In the genomic region with DNA sequence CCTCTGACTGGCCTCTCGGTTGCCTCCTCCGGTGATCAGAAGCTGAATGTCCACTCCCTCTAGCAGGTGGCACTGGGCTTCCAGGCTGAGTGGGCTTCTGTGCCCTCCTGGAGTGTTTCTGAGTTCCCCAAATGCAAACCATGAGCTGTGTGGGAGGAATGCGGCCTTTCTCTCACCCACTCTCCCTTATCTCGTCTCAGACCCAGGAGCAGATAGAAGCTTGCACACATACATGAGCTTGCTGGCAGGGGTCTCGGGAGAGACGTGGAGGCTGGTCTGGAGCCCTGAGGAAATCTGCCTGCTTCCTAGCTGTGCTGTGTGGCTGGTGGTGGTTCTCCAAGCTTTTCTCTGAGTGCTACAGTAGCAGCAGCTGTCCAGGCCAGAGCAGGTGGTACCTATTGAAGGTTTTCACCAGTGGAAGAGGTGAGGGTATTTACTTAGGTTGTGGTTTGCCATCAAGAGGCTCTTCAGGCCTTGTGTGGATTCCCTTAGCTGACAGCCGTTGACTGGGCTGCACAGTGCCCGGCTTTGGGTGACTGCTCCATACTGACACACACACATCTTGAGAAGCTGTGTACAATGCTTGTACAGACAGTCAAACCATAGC, we compare ENCODE assay signal across 12 mouse cellular contexts. TPM values are rescaled to one million over a fixed set of nuclear protein-coding genes. Genes with fewer than 3 reads are reported as not detected.
A peak's percentile ranks its signal among the peaks of the same experiment; 100 is the strongest.
DNase-seq lines count a peak whose midpoint lies in the region; ATAC-seq and TF ChIP-seq lines count a peak whose summit lies in the region.
"Had no signal": no experiment of that assay in that cellular context is flagged by ENCODE, and none has a peak within 500 bp of the region (broad histone marks: within the 10 kb centered on the region; RNA-seq: fewer than 3 reads in every experiment).

No protein-coding gene starts in this region.

- TF ChIP-seq POLR2A in heart, adult 2 months (IDR thresholded peaks at IDR 0.05; ENCODE audit: insufficient read depth, low read depth, low read length), result no peak

- no peak for TF ChIP-seq CTCF in heart, adult 2 months (IDR thresholded peaks at IDR 0.05)

- H3K79me2 ChIP-seq in heart, adult 2 months (replicated peaks; ENCODE audit: control insufficient read depth, insufficient read depth, low read length), result no peaks in the 10 kb centered on the region

- no peak for TF ChIP-seq EP300 in heart, adult 2 months (IDR thresholded peaks at IDR 0.05; ENCODE audit: insufficient read depth, low read depth, low read length)

- H3K27ac ChIP-seq in heart, embryonic 13.5 days (replicated peaks), result peak overlapping the region; percentile 58; the same call in 1 of the 2 replicates
- no peak overlapping the region for H3K27ac ChIP-seq in heart, adult 2 months
- H3K27ac ChIP-seq in neural tube, embryonic 11.5 days (ENCODE audit: low read depth, low read length), result no peak overlapping the region
- H3K27ac ChIP-seq in neural tube, embryonic 15.5 days (replicated peaks), result no peak overlapping the region
- H3K27ac ChIP-seq in liver, embryonic 12.5 days, result peak overlapping the region; percentile 83
- H3K27ac ChIP-seq: macrophage had no signal

- H3K4me3 ChIP-seq in heart, embryonic 13.5 days, result peak overlapping the region; percentile 60
- H3K4me3 ChIP-seq in heart, adult 2 months, result no peak overlapping the region
- no peak overlapping the region for H3K4me3 ChIP-seq in neural tube, embryonic 11.5 days (ENCODE audit: low read depth, low read length)
- no peak overlapping the region for H3K4me3 ChIP-seq in neural tube, embryonic 15.5 days (replicated peaks)
- peak overlapping the region; percentile 70 for H3K4me3 ChIP-seq in liver, embryonic 12.5 days

- DNase-seq in heart, adult 2 months, result no peak
- DNase-seq in neural tube, embryonic 11.5 days (ENCODE audit: low spot score), result no peak
- DNase-seq in thymus, postnatal 14 days, result no peak
- no peak for DNase-seq in left cerebral cortex, adult 8-10 months (ENCODE audit: low spot score in 2 of 2)
- no peak for DNase-seq in ovary, postnatal 14 days (ENCODE audit: low spot score)
- DNase-seq: gastrocnemius, postnatal 36 days; kidney, postnatal 25 days had no signal

- peaks cover 66% of the 10 kb centered on the region for H3K4me1 ChIP-seq in heart, embryonic 13.5 days
- peaks cover 3% of the 10 kb centered on the region for H3K4me1 ChIP-seq in heart, adult 2 months (ENCODE audit: control insufficient read depth, insufficient read depth, low read length)
- 0 out of 2 replicates have a peak, but pooled peaks cover 4% of the 10 kb centered on the region for H3K4me1 ChIP-seq in neural tube, embryonic 11.5 days (ENCODE audit: control insufficient read depth, insufficient read depth, low read length)
- peaks cover 10% of the 10 kb centered on the region for H3K4me1 ChIP-seq in neural tube, embryonic 15.5 days
- H3K4me1 ChIP-seq in liver, embryonic 12.5 days, result peaks cover 66% of the 10 kb centered on the region

- no peak for ATAC-seq in heart, embryonic 13.5 days (ENCODE audit: extremely low read depth, insufficient number of reproducible peaks, low FRiP score, low TSS enrichment)
- ATAC-seq in neural tube, embryonic 11.5 days (ENCODE audit: insufficient read depth, low FRiP score, low TSS enrichment), result no peak
- no peak for ATAC-seq in neural tube, embryonic 15.5 days (ENCODE audit: low FRiP score)
- no peak for ATAC-seq in liver, embryonic 12.5 days
- ATAC-seq: activated CD4-positive, CD25-positive, alpha-beta regulatory T cell, adult 4 months had no signal

- H3K4me2 ChIP-seq in heart, embryonic 13.5 days, result peak overlapping the region; percentile 83
- peak overlapping the region; percentile 52; the same call in 1 of the 2 replicates for H3K4me2 ChIP-seq in neural tube, embryonic 11.5 days (ENCODE audit: low read depth)
- no peak overlapping the region for H3K4me2 ChIP-seq in neural tube, embryonic 15.5 days
- H3K4me2 ChIP-seq in liver, embryonic 12.5 days, result peak overlapping the region; percentile 94

- peaks cover 39% of the 10 kb centered on the region for H3K27me3 ChIP-seq in heart, embryonic 13.5 days (replicated peaks)
- H3K27me3 ChIP-seq in heart, adult 2 months (ENCODE audit: control insufficient read depth, insufficient read depth, low read length), result peaks cover 4% of the 10 kb centered on the region; the same call in 1 of the 2 replicates
- H3K27me3 ChIP-seq in neural tube, embryonic 11.5 days (ENCODE audit: control insufficient read depth, insufficient read depth, low read length), result peaks cover 29% of the 10 kb centered on the region
- H3K27me3 ChIP-seq in neural tube, embryonic 15.5 days (replicated peaks), result peaks cover 37% of the 10 kb centered on the region
- H3K27me3 ChIP-seq in liver, embryonic 12.5 days (replicated peaks), result peaks cover 66% of the 10 kb centered on the region

- intact Hi-C loops in heart, adult 2 months (cut with DNase I), result no loop called here

- 37% methylated on average over 8 of the region's 8 CpGs for WGBS in heart, embryonic 13.5 days
- 85% methylated on average over 8 of the region's 8 CpGs for WGBS in heart, adult 2 months
- WGBS in neural tube, embryonic 11.5 days, result 64% methylated on average over 8 of the region's 8 CpGs
- WGBS in neural tube, embryonic 15.5 days, result 71% methylated on average over 8 of the region's 8 CpGs
- 44% methylated on average over 8 of the region's 8 CpGs for WGBS in liver, embryonic 12.5 days (ENCODE audit: insufficient replicate concordance)

- H3K36me3 ChIP-seq in heart, embryonic 13.5 days, result no peaks in the 10 kb centered on the region
- H3K36me3 ChIP-seq in heart, adult 2 months (ENCODE audit: control insufficient read depth, insufficient read depth, low read length), result no peaks in the 10 kb centered on the region
- no peaks in the 10 kb centered on the region for H3K36me3 ChIP-seq in neural tube, embryonic 11.5 days (ENCODE audit: control insufficient read depth, insufficient read depth, low read length)
- no peaks in the 10 kb centered on the region for H3K36me3 ChIP-seq in neural tube, embryonic 15.5 days
- H3K36me3 ChIP-seq in liver, embryonic 12.5 days, result peaks cover 16% of the 10 kb centered on the region

- peak overlapping the region; percentile 69 for H3K9ac ChIP-seq in heart, embryonic 13.5 days
- no peak overlapping the region for H3K9ac ChIP-seq in heart, adult 2 months (ENCODE audit: low read depth, low read length)
- no peak overlapping the region for H3K9ac ChIP-seq in neural tube, embryonic 11.5 days (ENCODE audit: low read length)
- H3K9ac ChIP-seq in neural tube, embryonic 15.5 days (replicated peaks), result no peak overlapping the region
- H3K9ac ChIP-seq in liver, embryonic 12.5 days, result peak overlapping the region; percentile 82

- H3K9me3 ChIP-seq in heart, embryonic 13.5 days, result no peaks in the 10 kb centered on the region
- no peaks in the 10 kb centered on the region for H3K9me3 ChIP-seq in neural tube, embryonic 11.5 days (ENCODE audit: control insufficient read depth, low read length)
- no peaks in the 10 kb centered on the region for H3K9me3 ChIP-seq in neural tube, embryonic 15.5 days (replicated peaks)
- H3K9me3 ChIP-seq in liver, embryonic 12.5 days (replicated peaks), result no peaks in the 10 kb centered on the region

RNA-seq across cellular contexts. Expression of gene Fam83g, which starts 1.3 kb away (rescaled TPM):
- polyA plus RNA-seq in heart, embryonic 13.5 days (2015; fragmentation: Nextera tagmentation; extraction: Ambion mirVana), result 1.5 and 1.6 TPM in 2 replicates
- under 1 TPM; 0.26 to 0.30 TPM for total RNA-seq in heart, adult 2 months (2021)
- 0.20 and 0.29 TPM in 2 replicates for polyA plus RNA-seq in heart, adult 2 months (2012; rRNA removed)
- polyA plus RNA-seq in neural tube, embryonic 11.5 days (2014; fragmentation: Nextera tagmentation; extraction: Ambion mirVana), result 0.49 and 0.78 TPM in 2 replicates
- polyA plus RNA-seq in neural tube, embryonic 15.5 days (2015; fragmentation: Nextera tagmentation; extraction: Ambion mirVana), result 0.27 and 1.1 TPM in 2 replicates
- 8.2 and 8.5 TPM in 2 replicates for polyA plus RNA-seq in liver, embryonic 12.5 days (2016; fragmentation: Nextera tagmentation; extraction: Ambion mirVana)
- total RNA-seq in left cerebral cortex, adult 8-10 months (2022), result under 1 TPM in 2 of 4 experiments, not detected in 2; 0.09 to 0.28 TPM
- polyA plus RNA-seq: macrophage had no signal

RNA-seq across cellular contexts. Expression of gene Grap, which starts 32.2 kb away (rescaled TPM):
- polyA plus RNA-seq in heart, embryonic 13.5 days (2015; fragmentation: Nextera tagmentation; extraction: Ambion mirVana), result 10.5 and 11.2 TPM in 2 replicates
- 10 to 100 TPM; 10.6 to 11.3 TPM for total RNA-seq in heart, adult 2 months (2021)
- polyA plus RNA-seq in heart, adult 2 months (2012; rRNA removed), result 10.5 and 11.7 TPM in 2 replicates
- 6.6 and 8.5 TPM in 2 replicates for polyA plus RNA-seq in neural tube, embryonic 11.5 days (2014; fragmentation: Nextera tagmentation; extraction: Ambion mirVana)
- 9.4 and 14.4 TPM in 2 replicates for polyA plus RNA-seq in neural tube, embryonic 15.5 days (2015; fragmentation: Nextera tagmentation; extraction: Ambion mirVana)
- polyA plus RNA-seq in liver, embryonic 12.5 days (2016; fragmentation: Nextera tagmentation; extraction: Ambion mirVana), result 6.4 and 8.8 TPM in 2 replicates
- total RNA-seq in left cerebral cortex, adult 8-10 months (2022), result 1 to 10 TPM; 3.3 to 5.2 (median 4.9) TPM

RNA-seq across cellular contexts. Expression of gene Slc5a10, which starts 35.4 kb away (rescaled TPM):
- 0.07 TPM in 1 of 2 replicates, not detected in the other for polyA plus RNA-seq in heart, embryonic 13.5 days (2015; fragmentation: Nextera tagmentation; extraction: Ambion mirVana)
- not detected for total RNA-seq in heart, adult 2 months (2021)
- polyA plus RNA-seq in heart, adult 2 months (2012; rRNA removed), result 0.09 TPM in 1 of 2 replicates, not detected in the other
- polyA plus RNA-seq in neural tube, embryonic 11.5 days (2014; fragmentation: Nextera tagmentation; extraction: Ambion mirVana), result not detected in 2 replicates
- not detected in 2 replicates for polyA plus RNA-seq in neural tube, embryonic 15.5 days (2015; fragmentation: Nextera tagmentation; extraction: Ambion mirVana)
- not detected in 2 replicates for polyA plus RNA-seq in liver, embryonic 12.5 days (2016; fragmentation: Nextera tagmentation; extraction: Ambion mirVana)
- under 1 TPM in 3 of 4 experiments, not detected in 1; 0.20 to 0.33 (median 0.32) TPM for total RNA-seq in left cerebral cortex, adult 8-10 months (2022)
- total RNA-seq: gastrocnemius, postnatal 36 days had no signal
- polyA plus RNA-seq: activated CD4-positive, CD25-positive, alpha-beta regulatory T cell, adult 4 months; macrophage had no signal

Comparison
In these comparisons a context has a peak if more than half of its experiments do, and no peak if none do; other contexts are left out.
1. H3K27ac ChIP-seq: peak in heart, embryonic 13.5 days (single experiment) and liver, embryonic 12.5 days (single experiment); none in heart, adult 2 months (single experiment), neural tube, embryonic 11.5 days (single experiment) and neural tube, embryonic 15.5 days (single experiment).
2. H3K4me3 ChIP-seq: peak in heart, embryonic 13.5 days (single experiment) and liver, embryonic 12.5 days (single experiment); none in heart, adult 2 months (single experiment), neural tube, embryonic 11.5 days (single experiment) and neural tube, embryonic 15.5 days (single experiment).
3. H3K9ac ChIP-seq: peak in heart, embryonic 13.5 days (single experiment) and liver, embryonic 12.5 days (single experiment); none in heart, adult 2 months (single experiment), neural tube, embryonic 11.5 days (single experiment) and neural tube, embryonic 15.5 days (single experiment).